Mouse (Mus musculus): Measurements from ENCODE around the gene Timp3.
"Not testable (repeated sequence)": the region's sequence is repeated elsewhere in the genome, so short reads cannot be mapped to it uniquely, and the experiment has no call there.

Timp3 gene

DNA sequence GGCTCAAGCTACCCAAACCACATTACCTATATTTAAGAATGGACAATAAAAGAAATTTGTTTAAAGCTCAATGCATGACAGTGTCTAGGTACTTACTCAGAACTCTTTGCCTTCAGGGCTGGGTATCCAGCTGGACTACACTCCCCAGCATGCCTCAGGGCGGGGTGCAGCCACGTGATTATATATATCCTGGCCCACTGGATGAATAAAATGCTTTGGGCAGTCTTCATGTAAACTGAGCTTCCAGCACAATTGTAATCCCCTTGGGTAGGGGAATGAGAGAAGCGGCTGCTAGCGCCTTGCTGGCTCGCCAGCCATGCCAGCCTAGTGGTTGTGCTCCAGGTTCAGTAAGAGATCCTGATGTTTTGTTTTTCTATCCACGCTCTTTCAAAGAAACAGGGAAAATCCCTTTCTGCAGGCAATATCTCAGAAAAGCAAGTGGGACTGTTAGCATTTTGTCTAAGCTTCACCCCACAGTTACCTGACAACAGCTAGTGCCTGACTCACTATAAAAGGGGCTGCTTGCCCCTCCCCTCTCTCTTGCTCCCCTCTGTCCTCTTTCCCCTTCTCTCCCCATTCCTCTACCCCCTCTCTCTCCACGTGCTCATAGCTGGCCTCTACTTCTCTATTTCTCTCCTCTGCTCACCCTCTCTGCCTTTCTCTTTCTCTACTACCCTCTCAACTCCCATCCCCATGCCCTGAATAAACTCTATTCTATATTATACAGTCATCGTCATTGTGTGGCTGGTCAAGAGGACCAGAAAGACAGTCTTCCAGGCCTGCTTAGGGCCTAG lies 76.4 kb downstream of the Timp3 start:
- in situ Hi-C loops (cut with MboI; ENCODE audit: unreplicated experiment in 2 of 2) = no loop called here

DNA sequence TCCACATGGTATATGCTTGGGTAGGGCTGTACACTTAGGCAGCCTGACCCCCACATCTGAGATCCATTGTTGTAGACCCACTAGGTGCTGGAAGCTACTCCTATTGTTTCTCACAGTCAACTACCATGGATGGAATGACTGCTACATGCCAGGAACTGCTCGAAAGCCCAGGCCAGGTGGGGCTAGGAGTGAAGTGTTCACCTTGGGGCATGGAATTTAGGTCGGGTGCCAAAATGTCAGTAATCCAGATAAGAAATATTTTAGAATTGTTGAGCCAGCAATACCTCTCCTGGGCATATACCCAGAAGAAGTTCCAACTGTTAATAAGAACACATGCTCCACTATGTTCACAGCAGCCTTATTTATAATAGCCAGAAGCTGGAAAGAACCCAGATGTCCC lies 78.6 kb downstream of the Timp3 start:
- in situ Hi-C loops (cut with MboI; ENCODE audit: unreplicated experiment in 2 of 2) = not testable (repeated sequence)

DNA sequence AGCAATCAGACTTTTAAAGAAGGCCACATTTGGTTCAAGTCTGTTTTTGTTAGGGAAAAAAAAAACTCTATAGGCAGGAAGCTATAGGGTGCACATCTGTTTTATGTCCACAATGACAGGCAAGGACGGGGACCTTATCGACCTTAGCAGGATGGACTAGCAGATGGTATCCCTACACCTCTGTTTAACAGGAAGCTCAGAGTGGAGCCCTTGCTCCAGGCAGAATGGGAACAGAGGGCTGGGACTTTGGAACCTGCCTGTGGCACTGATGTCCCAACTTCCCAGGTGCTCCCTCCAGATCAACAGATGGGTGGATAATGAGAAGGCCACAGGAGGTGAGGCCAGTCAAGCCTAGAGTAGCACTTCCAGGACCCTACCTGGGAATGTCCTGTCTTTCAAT lies 80.5 kb downstream of the Timp3 start:
- in situ Hi-C loops (cut with MboI; ENCODE audit: unreplicated experiment in 2 of 2) = no loop called here

GRCm38 (mm10) chr10:86381150-86381921 lies 81.2 kb downstream of the Timp3 start:
- in situ Hi-C loops (cut with MboI; ENCODE audit: unreplicated experiment in 2 of 2) = no loop called here

GRCm38 (mm10) chr10:86381922-86382260 lies 81.7 kb downstream of the Timp3 start:
- in situ Hi-C loops (cut with MboI; ENCODE audit: unreplicated experiment in 2 of 2) = no loop called here

GRCm38 (mm10) chr10:86384655-86385054 lies 84.5 kb downstream of the Timp3 start:
- in situ Hi-C loops (cut with MboI; ENCODE audit: unreplicated experiment in 2 of 2) = no loop called here

- in situ Hi-C loops (cut with MboI; ENCODE audit: unreplicated experiment in 2 of 2) = no loop called here
These were observed 85.5 kb downstream of the Timp3 start for GRCm38 (mm10) chr10:86385656-86386055.

DNA sequence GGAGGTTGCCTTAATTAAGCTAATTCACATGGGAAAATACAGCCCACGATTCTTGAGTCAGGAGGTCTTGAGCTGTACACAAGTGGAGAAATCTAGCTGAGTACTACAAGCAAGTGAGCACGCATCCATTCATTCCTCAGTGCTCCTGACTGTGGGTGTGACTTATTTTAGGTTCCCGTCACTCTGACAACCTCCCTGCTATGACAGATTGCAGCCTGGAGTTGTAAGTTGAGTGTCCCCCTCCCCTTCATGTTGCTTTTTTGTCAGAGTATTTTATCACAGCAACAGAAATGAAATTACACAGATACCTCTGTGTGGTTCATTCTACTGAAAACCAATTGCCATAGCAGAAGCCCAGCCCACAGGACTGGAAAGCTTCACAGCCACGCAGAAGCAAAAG lies 86.1 kb downstream of the Timp3 start:
- in situ Hi-C loops (cut with MboI; ENCODE audit: unreplicated experiment in 2 of 2) = no loop called here

DNA sequence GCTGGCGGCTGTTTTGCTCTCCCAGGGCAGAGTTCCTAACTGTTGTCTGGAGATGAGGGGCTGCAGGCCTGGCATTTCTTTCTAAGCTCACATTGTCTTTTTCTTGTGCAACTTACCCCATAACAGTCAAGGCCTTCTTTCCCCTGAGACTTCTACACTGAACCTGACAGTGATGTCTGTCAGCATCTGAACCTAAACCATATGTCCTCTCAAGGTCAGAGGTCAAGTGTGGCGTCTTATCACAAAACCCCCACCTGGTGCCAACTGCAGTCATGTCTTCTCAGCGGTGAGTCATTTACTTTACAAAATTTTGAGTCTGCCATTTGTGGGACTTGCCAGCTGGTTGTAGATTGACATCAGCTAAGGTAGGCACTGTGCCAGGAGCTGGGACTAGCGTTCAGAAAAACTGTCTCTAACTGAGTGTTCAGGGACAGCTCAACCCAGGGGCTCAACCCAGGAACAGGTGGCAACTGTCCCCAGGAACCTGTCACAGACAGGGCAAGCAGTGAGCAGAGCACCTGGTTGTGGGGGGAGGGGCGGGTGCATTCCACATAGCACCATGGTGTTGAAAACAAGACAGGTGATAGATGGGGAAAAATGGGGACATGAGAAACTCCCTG lies 87.8 kb downstream of the Timp3 start:
- in situ Hi-C loops (cut with MboI; ENCODE audit: unreplicated experiment in 2 of 2) = no loop called here

DNA sequence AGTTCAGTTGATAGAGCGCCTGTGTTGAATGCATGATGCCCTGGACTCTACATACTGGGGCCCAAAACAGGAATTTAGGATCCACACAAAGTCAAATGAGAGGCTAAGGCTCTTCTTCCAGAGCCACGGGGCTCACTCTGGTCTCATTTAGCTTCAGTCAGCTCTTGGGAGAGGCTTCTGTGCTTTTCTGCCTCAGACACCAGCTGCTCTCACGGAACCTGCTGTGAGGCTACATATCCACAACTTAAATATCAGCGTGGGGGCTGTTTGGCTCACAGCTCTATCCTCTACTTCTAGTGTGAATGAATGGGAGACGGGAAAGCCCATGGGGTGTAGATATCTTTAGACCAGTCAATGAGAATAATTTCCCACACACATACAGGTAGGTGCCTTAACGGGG lies 88.6 kb downstream of the Timp3 start:
- in situ Hi-C loops (cut with MboI; ENCODE audit: unreplicated experiment in 2 of 2) = no loop called here

- in situ Hi-C loops (cut with MboI; ENCODE audit: unreplicated experiment in 2 of 2) = no loop called here
These were observed 89.2 kb downstream of the Timp3 start for GRCm38 (mm10) chr10:86389357-86389756.

DNA sequence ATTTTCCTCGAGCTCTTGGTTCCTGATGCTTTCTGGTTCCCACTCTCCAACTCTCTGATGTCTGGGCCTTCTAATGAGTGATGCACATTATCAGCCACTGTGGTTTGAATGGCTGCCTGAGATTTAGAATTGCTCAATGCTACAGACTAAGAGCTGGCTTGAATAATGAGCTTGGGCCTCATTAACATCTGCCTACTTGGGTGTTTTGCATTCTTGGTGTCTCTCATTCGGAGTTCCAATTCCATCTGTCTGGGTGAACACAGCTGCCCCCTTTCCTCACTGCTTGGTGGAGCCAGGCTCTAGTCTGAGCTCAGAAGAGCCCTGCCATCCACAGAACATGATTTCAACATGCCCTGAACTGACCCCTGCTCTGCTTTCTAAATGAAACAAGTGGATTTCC lies 89.7 kb downstream of the Timp3 start:
- in situ Hi-C loops (cut with MboI; ENCODE audit: unreplicated experiment in 2 of 2) = no loop called here

GRCm38 (mm10) chr10:86392399-86392798 lies 92.2 kb downstream of the Timp3 start:
- in situ Hi-C loops (cut with MboI; ENCODE audit: unreplicated experiment in 2 of 2) = no loop called here

DNA sequence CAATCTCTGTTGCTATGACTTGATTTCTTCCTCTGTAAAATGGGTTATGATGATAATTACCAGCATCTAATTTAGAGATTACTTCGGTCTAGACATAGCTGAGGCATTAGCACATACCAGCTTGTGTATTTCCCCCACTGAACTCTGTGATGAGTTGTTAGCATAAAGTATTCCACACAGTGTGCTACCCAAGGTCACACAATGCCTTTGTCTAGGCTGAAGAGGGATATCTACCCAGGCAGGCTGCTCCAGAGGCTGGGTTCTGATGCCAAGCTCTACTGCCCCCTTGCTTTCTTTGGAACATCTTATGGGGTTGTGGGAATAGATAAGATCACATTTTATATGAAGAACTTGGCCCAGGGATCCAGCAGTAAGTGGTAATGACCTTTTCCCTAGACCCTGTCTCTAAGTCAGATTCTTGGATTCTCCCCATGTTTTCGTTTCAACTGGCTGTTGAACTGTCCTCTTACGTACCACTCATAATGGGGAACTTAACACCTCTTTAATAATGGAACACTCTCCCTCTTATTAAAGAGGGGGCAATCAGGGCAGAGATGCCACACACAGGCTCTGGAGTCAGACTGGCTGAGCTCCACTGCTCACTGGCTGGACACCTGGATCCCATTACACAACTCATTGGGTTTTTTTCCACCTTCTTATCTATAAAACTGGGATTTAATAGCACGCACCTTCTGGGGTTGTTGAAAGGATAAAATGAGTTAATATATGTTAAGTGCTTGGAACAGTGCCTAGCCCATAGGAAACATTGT lies 97.6 kb downstream of the Timp3 start:
- in situ Hi-C loops (cut with MboI; ENCODE audit: unreplicated experiment in 2 of 2) = no loop called here

DNA sequence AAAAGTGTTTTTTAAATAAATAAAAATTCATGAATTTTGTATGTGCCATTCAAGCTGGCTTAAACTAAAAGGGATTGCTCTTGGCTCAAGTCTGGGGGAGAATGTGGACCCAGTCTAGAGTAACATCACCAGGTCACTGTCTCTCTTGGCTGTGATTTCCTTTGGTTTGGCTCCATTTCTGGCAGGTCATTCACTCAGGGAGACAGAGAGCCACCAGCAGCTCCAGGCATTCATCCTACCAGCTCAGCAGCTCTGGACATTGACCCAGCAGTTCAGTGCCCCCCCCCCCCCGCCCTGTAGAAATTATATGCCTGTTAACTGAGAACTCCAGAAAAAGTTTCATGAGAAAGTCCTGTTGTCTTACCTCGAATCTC lies 98.2 kb downstream of the Timp3 start:
- in situ Hi-C loops (cut with MboI; ENCODE audit: unreplicated experiment in 2 of 2) = no loop called here
